Mouse (Mus musculus) stomach, postnatal 0 days (tissue): ENCODE results near the gene Lmntd1. TPM values are rescaled to one million over a fixed set of nuclear protein-coding genes. Genes with fewer than 3 reads are reported as not detected.

ENCODE experiments used
- ATAC-seq: fragments of 200-750 bp; cut with Nextera tagmentation; 2 replicates; pipeline ENCODE4 v1.8.0; 2017; ENCODE audit not compliant: low FRiP score, low TSS enrichment
- DNase-seq: peaks from one replicate; pipeline ENCODE4 v3.0.0-alpha.2; 2016; ENCODE audit warnings: low spot score
- H3K27ac ChIP-seq: fragments of 300-500 bp; sonication (generic); replicated peaks from 2 replicates; pipeline ENCODE4 v1.5.1; 2014; ENCODE audit warnings: mild to moderate bottlenecking, control low read depth
- H3K27me3 ChIP-seq: fragments of 300-500 bp; sonication (generic); 2 replicates; pipeline ENCODE4 v1.6.1; 2014; ENCODE audit warnings: low read length; ENCODE audit not compliant: control insufficient read depth, insufficient read depth
- H3K36me3 ChIP-seq: fragments of 300-500 bp; sonication (generic); 2 replicates; pipeline ENCODE4 v1.6.1; 2014; ENCODE audit warnings: low read length, mixed read lengths; ENCODE audit not compliant: control insufficient read depth, insufficient read depth
- H3K4me1 ChIP-seq: fragments of 300-500 bp; sonication (generic); replicated peaks from 2 replicates; pipeline ENCODE4 v1.6.1; 2014; ENCODE audit warnings: antibody characterized with exemption; ENCODE audit not compliant: control insufficient read depth, insufficient read depth
- H3K4me2 ChIP-seq: fragments of 300-500 bp; sonication (generic); replicated peaks from 2 replicates; pipeline ENCODE4 v1.6.1; 2014; ENCODE audit warnings: low read depth, mild to moderate bottlenecking, control low read depth, moderate library complexity
- H3K4me3 ChIP-seq: fragments of 300-500 bp; sonication (generic); 2 replicates; pipeline ENCODE4 v1.5.1; 2014; ENCODE audit warnings: low read depth, low read length, control low read depth
- H3K9ac ChIP-seq: fragments of 300-500 bp; sonication (generic); 2 replicates; pipeline ENCODE4 v1.6.1; 2014; ENCODE audit warnings: mild to moderate bottlenecking, low read length, control low read depth, mixed read lengths
- H3K9me3 ChIP-seq: fragments of 300-500 bp; sonication (generic); 2 replicates; pipeline ENCODE4 v1.6.1; 2016; ENCODE audit warnings: low read length; ENCODE audit not compliant: control insufficient read depth
- CTCF ChIP-seq: IDR thresholded peaks from 2 replicates; pipeline ENCODE4 v1.5.1; 2016; ENCODE audit warnings: antibody characterized with exemption, low read depth, mild to moderate bottlenecking, moderate library complexity
- EP300 ChIP-seq: optimal IDR thresholded peaks from 2 replicates; pipeline ENCODE3; 2016; ENCODE audit warnings: antibody characterized with exemption
- WGBS: fragments of 180-500 bp; shearing (Covaris S2); extraction: QIAGEN DNeasy Blood & Tissue Kit; methylation state at CpG from one replicate; pipeline ENCODE4 v1.1.7; 2014; 5-methylcytosine and 5-hydroxymethylcytosine counted together
- polyA plus RNA-seq: library from polyadenylated mRNA; unstranded; fragments of >200 nt; fragmentation: Nextera tagmentation; extraction: Ambion mirVana; gene quantifications from 2 replicates; pipeline ENCODE4 v1.2.1, GENCODE M21; 2015

The Lmntd1 gene
- polyA plus RNA-seq, 1 experiment from 2014 or later: 0.16 TPM

- Histone ChIP-seq H3K9ac (no peak overlapping the region), H3K4me3 (no peak overlapping the region), H3K9me3 (no peaks in the 10 kb centered on the region), H3K4me1 (no peaks in the 10 kb centered on the region), H3K27ac (no peak overlapping the region), H3K4me2 (no peak overlapping the region), H3K27me3 (no peaks in the 10 kb centered on the region), H3K36me3 (no peaks in the 10 kb centered on the region)
- no peak for ATAC-seq
- no peak for DNase-seq
- 54% methylated on average over 3 of the region's 3 CpGs for WGBS
- TF ChIP-seq CTCF (no peak), EP300 (no peak)
These were observed 243.8 kb downstream of the Lmntd1 start for GRCm38 (mm10) chr6:145370302-145370701.

DNA sequence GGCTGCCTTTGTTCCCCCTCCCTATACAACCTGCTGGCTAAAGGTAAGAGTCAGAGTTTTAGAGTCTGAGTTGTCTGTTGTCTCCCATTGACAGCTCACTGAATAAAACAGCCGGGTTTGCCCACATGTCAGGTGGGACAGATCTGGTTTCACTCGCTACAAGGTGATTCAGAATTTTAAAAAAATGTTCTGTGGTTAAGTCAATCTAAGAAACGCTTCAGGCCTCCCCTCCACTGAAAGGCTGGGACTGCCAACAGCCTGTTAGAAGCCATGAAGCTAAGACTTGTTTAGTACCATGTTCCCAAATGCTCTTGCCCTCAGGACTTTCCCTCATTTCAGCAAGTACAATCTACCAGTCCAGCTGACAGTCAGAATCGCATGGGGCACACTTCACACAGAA lies 244.8 kb downstream of the Lmntd1 start:
- no peak for DNase-seq
- no peak overlapping the region for H3K4me2 ChIP-seq
- no peak for ATAC-seq
- TF ChIP-seq EP300 (no peak), CTCF (no peak)
- H3K9me3 ChIP-seq: no peaks in the 10 kb centered on the region
- H3K4me1 ChIP-seq: no peaks in the 10 kb centered on the region
- H3K27ac ChIP-seq: no peak overlapping the region
- WGBS: 47% methylated on average over 4 of the region's 4 CpGs
- H3K9ac ChIP-seq: no peak overlapping the region
- no peaks in the 10 kb centered on the region for H3K36me3 ChIP-seq
- no peaks in the 10 kb centered on the region for H3K27me3 ChIP-seq
- H3K4me3 ChIP-seq: no peak overlapping the region

DNA sequence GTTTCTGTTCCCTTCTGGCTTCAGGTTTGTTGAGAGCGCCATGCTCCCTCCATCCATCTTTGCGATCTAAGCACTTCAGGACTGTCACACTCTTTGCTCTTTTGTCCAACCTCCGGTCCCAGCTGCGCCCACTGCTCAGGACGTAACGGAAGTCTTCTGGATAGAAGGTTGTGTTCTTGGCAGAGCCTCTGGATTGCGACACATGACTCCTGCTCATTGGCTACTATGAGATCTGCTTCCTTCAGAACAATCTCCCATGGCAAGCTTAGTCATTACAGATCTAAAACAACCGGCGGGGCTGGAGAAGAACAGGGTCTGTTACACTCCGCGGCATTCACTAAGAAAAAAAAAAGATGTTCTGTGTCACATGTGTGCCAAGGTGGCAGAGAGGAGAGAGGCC lies 247.6 kb downstream of the Lmntd1 start:
- Histone ChIP-seq H3K27ac (no peak overlapping the region), H3K9ac (no peak overlapping the region), H3K9me3 (no peaks in the 10 kb centered on the region), H3K27me3 (no peaks in the 10 kb centered on the region), H3K4me3 (no peak overlapping the region), H3K36me3 (no peaks in the 10 kb centered on the region), H3K4me1 (no peaks in the 10 kb centered on the region), H3K4me2 (no peak overlapping the region)
- ATAC-seq: no peak
- no peak for TF ChIP-seq EP300
- no peak for TF ChIP-seq CTCF
- WGBS: 88% methylated on average over 11 of the region's 11 CpGs
- DNase-seq: no peak

DNA sequence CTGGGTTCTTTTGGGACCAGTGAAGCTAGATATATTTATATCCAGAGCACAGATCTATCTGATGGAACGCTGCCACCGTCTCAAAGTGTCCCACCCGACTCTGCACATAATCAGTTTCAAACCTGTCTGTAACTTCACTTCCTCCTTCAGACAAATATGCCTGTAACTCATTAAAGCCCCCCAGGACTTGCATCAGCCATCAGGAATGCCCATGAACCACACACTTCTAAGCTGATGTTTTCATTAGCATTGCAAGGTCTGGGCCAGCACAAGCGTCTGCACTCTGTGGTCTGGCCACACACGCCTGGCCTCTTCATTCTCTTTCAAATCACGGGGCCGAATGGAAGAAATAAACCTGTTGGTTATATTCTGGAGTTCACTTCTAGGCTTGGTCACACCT lies 250.4 kb downstream of the Lmntd1 start:
- no peak for DNase-seq
- no peak overlapping the region for H3K9ac ChIP-seq
- H3K27me3 ChIP-seq: no peaks in the 10 kb centered on the region
- TF ChIP-seq CTCF (no peak), EP300 (no peak)
- no peak overlapping the region for H3K27ac ChIP-seq
- H3K4me1 ChIP-seq: no peaks in the 10 kb centered on the region
- H3K36me3 ChIP-seq: no peaks in the 10 kb centered on the region
- ATAC-seq: no peak
- no peak overlapping the region for H3K4me3 ChIP-seq
- H3K4me2 ChIP-seq: no peak overlapping the region
- H3K9me3 ChIP-seq: no peaks in the 10 kb centered on the region
- WGBS: 63% methylated on average over 7 of the region's 7 CpGs

- Histone ChIP-seq H3K9ac (no peak overlapping the region), H3K27me3 (no peaks in the 10 kb centered on the region), H3K4me2 (no peak overlapping the region), H3K9me3 (no peaks in the 10 kb centered on the region), H3K4me1 (no peaks in the 10 kb centered on the region), H3K27ac (no peak overlapping the region; the same call in 1 of the 2 replicates), H3K4me3 (no peak overlapping the region), H3K36me3 (no peaks in the 10 kb centered on the region)
- TF ChIP-seq CTCF (no peak), EP300 (no peak)
- ATAC-seq (peak; percentile 81), DNase-seq (peak; percentile 76)
- 70% methylated on average over 12 of the region's 12 CpGs for WGBS
These were observed 252.9 kb downstream of the Lmntd1 start for GRCm38 (mm10) chr6:145361109-145361694.

DNA sequence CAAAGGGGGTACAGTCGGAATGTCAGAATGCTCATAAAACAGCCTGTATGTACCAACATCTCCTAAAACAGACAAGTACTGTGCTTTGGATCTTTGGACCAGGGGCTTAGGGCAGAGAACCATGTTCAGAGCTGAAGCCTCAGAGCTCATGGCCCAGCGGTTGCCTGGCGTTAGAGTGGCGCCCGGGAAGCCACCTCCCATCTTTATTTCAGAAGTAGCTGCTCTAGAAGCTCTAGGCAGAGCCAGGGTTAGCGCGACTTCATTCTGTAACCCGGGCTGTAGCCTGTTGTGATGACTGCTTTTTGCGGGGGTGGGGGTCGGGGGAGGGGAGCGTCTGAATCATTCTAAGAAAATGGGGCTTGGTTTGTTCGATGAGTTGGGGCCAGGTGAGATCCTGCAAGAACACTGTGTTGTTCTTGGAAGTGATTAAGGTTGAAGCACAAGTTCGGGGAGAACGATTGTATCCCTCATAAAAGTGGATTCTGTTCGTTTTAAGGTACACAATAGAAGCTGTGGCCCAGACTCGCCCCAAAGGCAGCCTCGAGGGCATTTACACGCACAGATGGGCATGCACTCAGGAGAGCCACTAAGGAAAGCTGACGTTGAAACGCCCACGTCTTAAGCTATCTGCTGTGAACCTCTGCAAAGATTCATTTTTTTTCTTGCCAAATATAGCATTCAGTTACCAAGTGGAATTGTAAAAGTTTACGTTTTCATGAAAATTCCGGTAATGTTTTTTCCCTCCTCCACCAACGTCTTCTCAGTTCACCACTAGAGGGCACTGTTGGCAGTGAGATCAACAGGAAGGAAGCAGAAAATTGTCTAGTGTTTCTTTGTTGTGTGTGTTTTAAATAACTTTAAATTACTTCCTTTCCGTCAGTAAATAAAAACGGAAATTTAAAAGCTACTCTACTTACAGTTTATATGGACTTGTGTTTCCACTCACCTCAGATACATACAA lies 254.4 kb downstream of the Lmntd1 start:
- Histone ChIP-seq H3K9ac (no peak overlapping the region), H3K27ac (no peak overlapping the region)

More for the DNA sequence above, 254.4 kb downstream of the Lmntd1 start:
- 33% methylated on average over 26 of the region's 26 CpGs for WGBS
- no peak overlapping the region for H3K4me3 ChIP-seq
- TF ChIP-seq CTCF (peak; percentile 94), EP300 (no peak)
- H3K27me3 ChIP-seq: no peaks in the 10 kb centered on the region
- peak overlapping the region; percentile 23; the same call in 1 of the 2 replicates for H3K4me2 ChIP-seq
- H3K9me3 ChIP-seq: no peaks in the 10 kb centered on the region
- ATAC-seq (no peak), DNase-seq (peak; percentile 44)
- H3K4me1 ChIP-seq: no peaks in the 10 kb centered on the region
- no peaks in the 10 kb centered on the region for H3K36me3 ChIP-seq
